Mouse (Mus musculus): ENCODE data around the gene Telo2.

DNA sequence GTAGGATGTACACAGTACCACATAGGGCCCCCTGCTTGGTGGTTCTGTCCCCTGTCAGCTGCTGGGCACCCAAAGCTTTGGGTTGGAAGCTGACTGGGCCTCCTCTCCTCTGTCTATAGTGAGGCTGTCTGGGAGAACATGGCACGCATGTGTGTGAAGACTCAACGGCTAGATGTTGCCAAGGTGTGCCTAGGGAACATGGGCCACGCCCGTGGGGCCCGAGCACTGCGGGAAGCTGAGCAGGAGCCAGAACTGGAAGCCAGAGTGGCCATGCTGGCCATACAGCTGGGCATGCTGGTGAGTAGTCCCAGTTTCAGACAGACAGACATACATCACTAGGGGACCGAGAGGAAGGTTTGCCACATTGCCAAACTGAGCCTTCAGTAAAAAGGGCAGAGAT, 29.0 kb downstream of the Telo2 start:
- no peak for TF ChIP-seq CTCF (IDR thresholded peaks at IDR 0.05; ENCODE audit: low read depth, low read length)
- TF ChIP-seq GATA1 (IDR thresholded peaks at IDR 0.05; ENCODE audit: borderline replicate concordance, low read length): no peak
- TF ChIP-seq POLR2AphosphoS5 (IDR thresholded peaks at IDR 0.05; ENCODE audit: insufficient replicate concordance, low read depth, low read length): no peak
